Mouse (Mus musculus) forebrain, embryonic 14.5 days (tissue): Measurements from ENCODE around the gene Mrgprb2. TPM values are rescaled to one million over a fixed set of nuclear protein-coding genes. Genes with fewer than 3 reads are reported as not detected.

Experiments
- ATAC-seq: fragments of 200-750 bp; cut with Nextera tagmentation; 2 replicates; pipeline ENCODE4 v1.8.0; 2017; ENCODE audit warnings: mild to moderate bottlenecking, moderate library complexity
- DNase-seq: peaks from one replicate; pipeline ENCODE4 v3.0.0-alpha.2; 2015; ENCODE audit warnings: low spot score
- H3K27ac ChIP-seq: fragments of 300-500 bp; sonication (generic); 2 replicates; pipeline ENCODE4 v1.5.1; 2014; ENCODE audit warnings: low read depth, mild to moderate bottlenecking, control low read depth, low read length, moderate library complexity
- H3K27me3 ChIP-seq: fragments of 300-500 bp; sonication (generic); replicated peaks from 2 replicates; pipeline ENCODE4 v1.6.1; 2014; ENCODE audit warnings: low read length, control low read depth, mixed read lengths; ENCODE audit not compliant: control insufficient read depth, insufficient read depth
- H3K36me3 ChIP-seq: fragments of 300-500 bp; sonication (generic); 2 replicates; pipeline ENCODE4 v1.6.1; 2014; ENCODE audit warnings: low read length, control low read depth; ENCODE audit not compliant: control insufficient read depth, insufficient read depth
- H3K4me1 ChIP-seq: fragments of 300-500 bp; sonication (generic); 2 replicates; pipeline ENCODE4 v1.6.1; 2014; ENCODE audit warnings: antibody characterized with exemption, low read length, control low read depth; ENCODE audit not compliant: control insufficient read depth, insufficient read depth
- H3K4me2 ChIP-seq: fragments of 300-500 bp; sonication (generic); 2 replicates; pipeline ENCODE4 v1.6.1; 2014; ENCODE audit warnings: mild to moderate bottlenecking, control low read depth, low read length
- H3K4me3 ChIP-seq: fragments of 300-500 bp; sonication (generic); 2 replicates; pipeline ENCODE4 v1.5.1; 2014; ENCODE audit warnings: low read depth, low read length, control low read depth
- H3K9ac ChIP-seq: fragments of 300-500 bp; sonication (generic); 2 replicates; pipeline ENCODE4 v1.6.1; 2014; ENCODE audit warnings: mild to moderate bottlenecking, low read length, control low read depth, moderate library complexity
- H3K9me3 ChIP-seq: fragments of 300-500 bp; sonication (generic); replicated peaks from 2 replicates; pipeline ENCODE4 v1.6.1; 2016; ENCODE audit warnings: low read length, control low read depth, mixed read lengths; ENCODE audit not compliant: control insufficient read depth
- polyA plus RNA-seq: library from polyadenylated mRNA; unstranded; fragments of >200 nt; fragmentation: Nextera tagmentation; extraction: Ambion mirVana; gene quantifications from 2 replicates; pipeline ENCODE4 v1.2.1, GENCODE M21; 2014

Mrgprb2 gene
- not detected in 2 replicates for polyA plus RNA-seq

GRCm38 (mm10) chr7:48557986-48558385, at the start of gene Mrgprb2:
TSS of gene Mrgprb2 (minus strand) at chr7:48558086.
- Histone ChIP-seq H3K36me3 (no peaks in the 10 kb centered on the region), H3K9ac (no peak within 1 kb of the TSS), H3K4me1 (no peaks in the 10 kb centered on the region), H3K9me3 (0 out of 2 replicates have a peak, but pooled peaks cover 7% of the 10 kb centered on the region), H3K27me3 (no peaks in the 10 kb centered on the region), H3K4me2 (no peak within 1 kb of the TSS), H3K27ac (no peak within 1 kb of the TSS), H3K4me3 (no peak within 1 kb of the TSS)
- DNase-seq (no peak), ATAC-seq (no peak)

Other genes starting within 250 kb of the Mrgprb2 start
- gene Mrgprb8, start 169.6 kb downstream of the Mrgprb2 start, polyA plus RNA-seq: not detected in 2 replicates
- gene Mrgprb1, start 101.7 kb downstream of the Mrgprb2 start, polyA plus RNA-seq: not detected in 2 replicates
- not detected in 2 replicates for gene Mrgprx2, start 58.8 kb downstream of the Mrgprb2 start, polyA plus RNA-seq
- gene Mrgprb3, start 85.7 kb upstream of the Mrgprb2 start, polyA plus RNA-seq: not detected in 2 replicates
- 54.9 and 61.5 TPM in 2 replicates for gene Zdhhc13, start 230.9 kb upstream of the Mrgprb2 start, polyA plus RNA-seq